Mouse (Mus musculus) frontal cortex, postnatal 25 days (tissue): Measurements from ENCODE around the gene Zc3h18.

Experiments
- DNase-seq, 2 experiments: peaks; one replicate each; pipeline ENCODE4 v3.0.0; 2022; ENCODE audit warnings: low spot score in 2 of 2

The Zc3h18 gene

DNA sequence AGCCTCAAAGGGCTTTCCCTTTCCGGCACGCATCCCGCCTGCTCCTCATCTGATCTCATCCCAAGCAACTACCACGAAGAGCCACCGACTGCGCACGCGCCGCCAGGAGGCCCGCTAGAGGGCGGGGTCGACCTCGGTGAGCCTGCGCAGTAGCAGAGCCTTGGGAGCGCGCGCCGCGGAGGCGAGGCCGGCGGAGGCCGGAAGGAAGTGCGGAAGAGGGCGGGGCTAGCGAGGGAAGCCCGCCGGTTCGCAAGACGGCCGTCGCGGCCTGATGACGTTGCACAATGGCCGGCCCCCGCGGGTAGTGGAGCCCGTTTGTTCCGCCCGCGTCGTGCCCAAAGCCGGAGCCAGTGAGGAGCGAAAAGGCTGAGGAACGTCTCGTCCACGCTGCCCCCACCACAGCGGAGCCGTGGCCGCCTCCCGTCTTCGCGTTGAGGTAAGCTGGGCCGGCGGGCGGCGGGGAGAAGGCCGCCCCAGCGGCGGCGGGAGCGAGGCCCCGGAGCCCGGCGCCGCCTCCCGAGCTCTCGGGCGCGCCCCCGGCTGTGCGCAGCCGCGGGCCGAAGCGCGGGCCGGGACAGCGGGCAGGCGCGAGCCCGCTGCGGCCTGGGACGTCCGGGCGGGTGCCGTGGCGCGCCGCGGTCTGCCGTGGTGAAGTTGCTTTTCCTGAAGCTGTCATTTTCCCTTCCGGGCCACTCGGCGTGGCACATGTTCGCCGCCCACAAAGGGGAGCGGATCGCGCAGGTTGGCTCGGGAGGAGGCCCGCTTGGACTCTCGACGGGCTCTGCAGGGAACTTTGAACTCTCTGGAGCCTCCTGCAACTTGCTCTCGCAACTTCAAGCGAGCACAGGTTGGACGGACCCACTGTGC, at the start of gene Zc3h18:
TSS of gene Zc3h18 (plus strand) at position 245 of the 867 bp plus-strand sequence.
- peak; percentile 96 to 99 for DNase-seq

- no peak for DNase-seq
These were observed 47.3 kb upstream of the Zc3h18 start for GRCm38 (mm10) chr8:122329072-122329471.

- DNase-seq = no peak
These were observed 46.7 kb upstream of the Zc3h18 start for GRCm38 (mm10) chr8:122329553-122330239.

GRCm38 (mm10) chr8:122330446-122331133, 45.8 kb upstream of the Zc3h18 start:
- DNase-seq = no peak

DNA sequence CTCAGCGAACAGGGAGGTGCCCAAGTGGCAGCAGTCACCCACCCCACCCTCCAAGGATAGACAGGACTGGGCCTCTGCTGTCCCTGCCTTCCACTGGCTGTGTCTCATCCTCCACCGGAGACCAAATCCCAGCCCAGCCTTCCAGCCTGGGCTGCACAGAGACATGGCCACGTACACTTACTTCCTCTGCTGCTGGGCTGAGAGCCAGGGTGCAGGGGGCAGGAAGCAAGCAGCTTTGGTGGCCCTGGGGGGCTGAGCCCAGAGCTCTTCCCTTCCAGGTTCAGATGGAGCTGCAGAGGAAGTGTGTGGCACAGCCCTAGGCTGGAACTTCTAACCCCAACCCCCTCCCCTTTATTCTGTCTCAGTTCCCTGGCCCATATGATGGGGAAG, 45.3 kb upstream of the Zc3h18 start:
- DNase-seq = no peak

- peak; percentile 81 to 86 for DNase-seq
These were observed 43.5 kb upstream of the Zc3h18 start for GRCm38 (mm10) chr8:122332753-122333506.

DNA sequence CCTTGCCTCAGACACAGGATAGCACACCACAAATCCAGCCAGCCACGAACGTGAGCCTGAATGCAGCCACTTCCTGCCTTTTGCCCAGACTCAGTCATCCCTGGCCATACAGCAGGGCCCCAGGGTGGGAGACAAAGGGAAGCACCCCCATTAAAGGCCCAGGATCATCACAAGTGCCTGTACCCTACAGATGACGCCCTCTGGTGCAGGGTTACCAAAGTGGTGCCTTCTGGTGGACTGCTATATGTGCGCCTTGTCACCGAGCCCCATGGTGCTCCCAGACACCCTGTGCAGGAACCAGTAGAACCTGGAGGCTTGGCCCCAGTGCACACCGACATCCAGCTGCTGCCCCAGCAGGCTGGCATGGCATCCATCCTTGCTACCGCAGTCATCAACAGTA, 42.9 kb upstream of the Zc3h18 start:
- no peak for DNase-seq

- no peak for DNase-seq
These were observed 41.5 kb upstream of the Zc3h18 start for GRCm38 (mm10) chr8:122334791-122335490.

- no peak for DNase-seq
These were observed 40.7 kb upstream of the Zc3h18 start for GRCm38 (mm10) chr8:122335638-122336250.

GRCm38 (mm10) chr8:122336251-122336910, 40.0 kb upstream of the Zc3h18 start:
- DNase-seq = no peak

DNA sequence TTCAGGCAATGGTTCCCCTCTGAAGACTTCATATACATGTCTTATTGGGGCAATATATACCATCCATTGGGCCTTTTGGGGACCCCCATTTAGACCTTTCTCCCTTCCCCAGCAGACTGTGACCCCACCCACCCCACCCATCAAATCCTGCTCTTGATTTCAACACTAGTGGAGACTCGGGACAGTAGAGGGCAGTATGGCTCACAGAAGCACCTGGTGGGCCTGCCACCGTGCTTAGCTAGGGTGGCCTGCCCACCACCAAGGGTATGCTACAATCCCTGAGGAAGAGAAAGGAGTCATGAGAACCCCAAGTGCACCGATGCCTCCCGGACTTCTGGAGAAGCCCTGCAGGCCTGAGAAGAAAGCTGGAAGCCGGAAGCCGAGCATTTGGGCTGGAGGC, 37.6 kb upstream of the Zc3h18 start:
- DNase-seq = no peak

DNA sequence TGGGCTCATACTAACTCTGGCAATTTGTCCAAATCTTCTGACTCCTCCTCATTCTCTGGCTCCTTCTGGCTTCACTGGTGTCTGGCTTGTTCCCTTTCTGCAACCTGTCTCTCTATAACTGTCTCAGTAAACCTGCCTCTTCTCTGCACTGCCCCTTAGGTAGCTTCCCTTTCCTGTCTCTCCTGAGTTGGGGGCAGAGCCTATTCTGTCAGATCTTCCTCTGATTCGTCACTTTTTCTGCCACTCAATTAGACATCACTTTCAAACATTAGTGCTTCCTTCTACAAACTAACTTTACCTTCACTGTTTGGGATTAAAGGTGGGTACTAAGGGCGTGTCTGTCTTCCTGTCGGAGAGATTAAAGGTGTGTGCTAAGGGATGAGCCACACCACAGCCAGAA, 35.6 kb upstream of the Zc3h18 start:
- no peak for DNase-seq

DNA sequence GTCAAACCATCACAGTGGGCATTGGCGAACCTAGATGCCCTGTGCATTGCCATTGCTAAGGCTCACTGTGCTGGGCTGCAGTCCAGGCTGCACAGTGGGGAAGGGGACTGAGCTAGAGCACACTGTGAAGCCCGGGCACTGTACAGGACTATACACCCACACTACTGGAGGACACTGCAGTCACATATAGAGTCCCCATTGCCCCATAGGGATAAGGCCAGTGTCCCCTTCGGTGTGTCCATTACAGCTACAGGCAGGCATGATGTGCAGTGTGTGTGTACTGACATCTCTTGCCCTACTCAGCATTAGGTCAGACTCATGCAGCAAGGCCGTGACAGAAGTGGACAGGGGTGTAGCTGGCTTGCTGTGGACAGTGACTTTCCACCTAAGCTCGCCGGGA, 34.6 kb upstream of the Zc3h18 start:
- DNase-seq = no peak

GRCm38 (mm10) chr8:122342362-122342761, 34.0 kb upstream of the Zc3h18 start:
- no peak for DNase-seq

DNA sequence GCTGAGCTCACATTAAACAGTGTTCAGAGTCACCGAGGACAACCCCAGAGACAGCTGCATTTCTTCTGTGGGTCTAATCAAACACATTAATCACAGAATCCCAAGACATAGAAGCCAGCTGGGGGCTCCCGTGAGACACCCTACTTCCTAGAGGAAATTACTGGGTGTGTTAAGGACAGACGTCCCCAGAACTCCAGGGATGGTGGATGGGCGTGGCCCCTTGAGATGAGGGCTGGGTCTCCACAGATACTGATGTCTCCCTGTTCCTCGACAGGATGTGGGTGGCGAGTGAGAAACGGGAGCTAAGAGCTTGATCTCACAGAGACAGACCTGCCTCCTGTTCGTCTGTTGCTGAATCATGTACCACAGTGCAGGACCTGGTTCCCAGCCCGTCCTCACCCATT, 33.6 kb upstream of the Zc3h18 start:
- DNase-seq = peak in 1 of 2 experiments; percentile 56

DNA sequence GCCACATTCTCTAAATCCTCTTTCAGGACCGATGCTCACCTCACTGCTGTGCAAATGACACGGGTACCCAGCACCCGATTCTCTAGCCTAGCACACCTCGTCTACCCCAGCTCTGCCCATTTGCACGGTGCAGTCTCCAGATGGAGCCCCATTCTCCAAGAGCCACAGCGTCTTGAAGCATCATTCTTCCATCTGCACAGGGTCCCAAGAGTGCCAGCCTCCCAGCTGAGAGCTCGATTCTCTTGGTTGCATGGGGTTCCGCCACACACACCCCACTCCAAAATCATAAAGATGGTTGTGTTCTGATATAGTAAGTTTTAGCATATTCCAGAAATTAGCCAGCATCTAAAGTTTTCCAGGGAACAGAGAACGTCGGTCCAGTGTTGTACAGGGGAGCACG, 33.1 kb upstream of the Zc3h18 start:
- no peak for DNase-seq

DNA sequence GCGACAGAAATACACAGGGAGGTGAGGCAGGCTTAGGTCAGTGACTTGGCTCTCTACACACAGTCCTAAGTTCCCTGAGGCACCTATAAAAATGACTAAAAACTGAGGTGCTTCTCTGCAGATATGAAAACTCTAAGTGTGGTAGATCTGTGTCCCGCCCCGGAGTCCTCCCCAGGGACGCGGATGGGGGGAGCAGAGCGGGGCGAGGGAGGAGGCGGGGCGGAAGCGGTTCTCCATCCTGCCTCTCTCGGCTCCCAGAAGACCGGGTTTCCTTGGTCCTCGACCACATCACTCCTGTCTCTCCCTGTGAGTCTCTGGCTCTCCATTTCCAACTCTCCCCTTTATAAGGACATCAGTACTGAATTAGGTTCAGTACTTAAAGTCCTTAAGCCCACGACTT, 32.7 kb upstream of the Zc3h18 start:
- no peak for DNase-seq

DNA sequence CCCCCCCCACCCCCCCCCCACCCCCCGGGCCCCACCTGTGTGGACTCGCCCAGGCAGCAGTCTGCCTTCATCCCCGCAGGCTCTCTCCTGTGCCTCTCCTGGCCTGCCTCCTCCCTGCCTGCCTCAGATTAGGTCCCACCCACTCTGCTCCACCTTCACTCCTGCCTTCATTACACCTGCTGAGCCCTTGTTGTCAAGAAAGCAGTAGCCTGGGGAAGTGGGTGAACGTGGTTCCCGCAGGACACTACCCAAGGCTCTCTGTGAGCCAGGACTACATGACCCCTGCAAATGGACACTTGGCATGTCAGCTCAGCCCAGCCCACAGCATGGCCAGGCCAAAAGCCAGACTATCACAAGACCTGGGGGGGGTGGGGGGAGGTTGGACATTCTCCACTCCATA, 32.2 kb upstream of the Zc3h18 start:
- no peak for DNase-seq

- DNase-seq = no peak
These were observed 31.0 kb upstream of the Zc3h18 start for GRCm38 (mm10) chr8:122345181-122346095.
